Mouse (Mus musculus): Measurements from ENCODE around the gene Mrps23. TPM values are rescaled to one million over a fixed set of nuclear protein-coding genes. Genes with fewer than 3 reads are reported as not detected.

Gene Mrps23
- polyA plus RNA-seq (2012; rRNA removed) (46.9 and 63.5 TPM in 2 replicates), polyA plus RNA-seq (2014; fragmentation: Nextera tagmentation; extraction: Ambion mirVana) (60.2 and 64.7 TPM in 2 replicates)

- TF ChIP-seq POLR2A (IDR thresholded peaks at IDR 0.05; ENCODE audit: borderline replicate concordance, extremely low read depth, insufficient read depth, insufficient read length) = peak; percentile 67; the same call in 1 of the 2 replicates
- peaks cover 8% of the 10 kb centered on the region; the same call in 1 of the 2 replicates for H3K4me1 ChIP-seq (ENCODE audit: control insufficient read depth, insufficient read depth, low read length)
- WGBS = under 1% methylated on average over 51 of the region's 51 CpGs
- peak within 1 kb of the TSS; percentile 77 for H3K4me2 ChIP-seq (replicated peaks; ENCODE audit: low read depth, low read length, severe bottlenecking)
- peak within 1 kb of the TSS; percentile 81 for H3K9ac ChIP-seq (ENCODE audit: low read depth, low read length, severe bottlenecking)
- H3K36me3 ChIP-seq (ENCODE audit: control insufficient read depth, insufficient read depth, low read length) = peaks cover 13% of the 10 kb centered on the region
- H3K9me3 ChIP-seq (ENCODE audit: control insufficient read depth, low read length) = no peaks in the 10 kb centered on the region
- no peaks in the 10 kb centered on the region for H3K27me3 ChIP-seq (ENCODE audit: control insufficient read depth, insufficient read depth, low read length)
- H3K27ac ChIP-seq (replicated peaks; ENCODE audit: low read depth, low read length) = peak within 1 kb of the TSS; percentile 87
- peak within 1 kb of the TSS; percentile 79 for H3K4me3 ChIP-seq (replicated peaks; ENCODE audit: low read length)
- ATAC-seq (ENCODE audit: low FRiP score, low read depth) (peak; percentile 94), DNase-seq (ENCODE audit: low spot score) (peak; percentile 94)
Measured at GRCm38 (mm10) chr11:88203712-88204532, at the start of gene Mrps23. Mrps23 (plus strand) TSS chr11:88204388.

- no peak overlapping the region for H3K4me3 ChIP-seq (replicated peaks; ENCODE audit: low read length)
- H3K4me1 ChIP-seq (ENCODE audit: control insufficient read depth, insufficient read depth, low read length) = peaks cover 58% of the 10 kb centered on the region
- H3K27ac ChIP-seq (replicated peaks; ENCODE audit: low read depth, low read length) = peak overlapping the region; percentile 20; the same call in 1 of the 2 replicates
- H3K27me3 ChIP-seq (ENCODE audit: control insufficient read depth, insufficient read depth, low read length) = no peaks in the 10 kb centered on the region
- H3K4me2 ChIP-seq (replicated peaks; ENCODE audit: low read depth, low read length, severe bottlenecking) = no peak overlapping the region
- WGBS = 75% methylated on average over 8 of the region's 8 CpGs
- no peak for ATAC-seq (ENCODE audit: low FRiP score, low read depth)
- TF ChIP-seq POLR2A (IDR thresholded peaks at IDR 0.05; ENCODE audit: borderline replicate concordance, extremely low read depth, insufficient read depth, insufficient read length) = no peak
- no peaks in the 10 kb centered on the region for H3K36me3 ChIP-seq (ENCODE audit: control insufficient read depth, insufficient read depth, low read length)
- DNase-seq (ENCODE audit: low spot score) = no peak
- no peak overlapping the region for H3K9ac ChIP-seq (ENCODE audit: low read depth, low read length, severe bottlenecking)
- H3K9me3 ChIP-seq (ENCODE audit: control insufficient read depth, low read length) = no peaks in the 10 kb centered on the region
Measured at GRCm38 (mm10) chr11:88154500-88154899, 49.7 kb upstream of the Mrps23 start.

- peaks cover 66% of the 10 kb centered on the region for H3K4me1 ChIP-seq (ENCODE audit: control insufficient read depth, insufficient read depth, low read length)
- H3K4me3 ChIP-seq (replicated peaks; ENCODE audit: low read length) = no peak overlapping the region
- ATAC-seq (ENCODE audit: low FRiP score, low read depth) (no peak), DNase-seq (ENCODE audit: low spot score) (no peak)
- H3K4me2 ChIP-seq (replicated peaks; ENCODE audit: low read depth, low read length, severe bottlenecking) = no peak overlapping the region
- H3K36me3 ChIP-seq (ENCODE audit: control insufficient read depth, insufficient read depth, low read length) = no peaks in the 10 kb centered on the region
- no peaks in the 10 kb centered on the region for H3K9me3 ChIP-seq (ENCODE audit: control insufficient read depth, low read length)
- 50% methylated on average over 3 of the region's 3 CpGs for WGBS
- H3K27ac ChIP-seq (replicated peaks; ENCODE audit: low read depth, low read length) = no peak overlapping the region
- H3K9ac ChIP-seq (ENCODE audit: low read depth, low read length, severe bottlenecking) = no peak overlapping the region
- no peaks in the 10 kb centered on the region for H3K27me3 ChIP-seq (ENCODE audit: control insufficient read depth, insufficient read depth, low read length)
- no peak for TF ChIP-seq POLR2A (IDR thresholded peaks at IDR 0.05; ENCODE audit: borderline replicate concordance, extremely low read depth, insufficient read depth, insufficient read length)
Measured at GRCm38 (mm10) chr11:88155451-88155850, 48.7 kb upstream of the Mrps23 start.

GRCm38 (mm10) chr11:88155998-88156397 lies 48.2 kb upstream of the Mrps23 start:
- no peak overlapping the region for H3K9ac ChIP-seq (ENCODE audit: low read depth, low read length, severe bottlenecking)
- no peaks in the 10 kb centered on the region for H3K27me3 ChIP-seq (ENCODE audit: control insufficient read depth, insufficient read depth, low read length)
- ATAC-seq (ENCODE audit: low FRiP score, low read depth) (no peak), DNase-seq (ENCODE audit: low spot score) (no peak)
- 52% methylated on average over 8 of the region's 8 CpGs for WGBS
- no peaks in the 10 kb centered on the region for H3K9me3 ChIP-seq (ENCODE audit: control insufficient read depth, low read length)
- TF ChIP-seq POLR2A (IDR thresholded peaks at IDR 0.05; ENCODE audit: borderline replicate concordance, extremely low read depth, insufficient read depth, insufficient read length) = no peak
- no peak overlapping the region for H3K4me3 ChIP-seq (replicated peaks; ENCODE audit: low read length)
- peaks cover 69% of the 10 kb centered on the region for H3K4me1 ChIP-seq (ENCODE audit: control insufficient read depth, insufficient read depth, low read length)
- no peak overlapping the region for H3K4me2 ChIP-seq (replicated peaks; ENCODE audit: low read depth, low read length, severe bottlenecking)
- H3K27ac ChIP-seq (replicated peaks; ENCODE audit: low read depth, low read length) = no peak overlapping the region
- H3K36me3 ChIP-seq (ENCODE audit: control insufficient read depth, insufficient read depth, low read length) = no peaks in the 10 kb centered on the region

GRCm38 (mm10) chr11:88156403-88156802 lies 47.8 kb upstream of the Mrps23 start:
- 0 out of 2 replicates have a peak, but pooled peaks have one; percentile 20 for ATAC-seq (ENCODE audit: low FRiP score, low read depth)
- H3K9ac ChIP-seq (ENCODE audit: low read depth, low read length, severe bottlenecking) = no peak overlapping the region
- H3K4me1 ChIP-seq (ENCODE audit: control insufficient read depth, insufficient read depth, low read length) = peaks cover 68% of the 10 kb centered on the region
- no peaks in the 10 kb centered on the region for H3K27me3 ChIP-seq (ENCODE audit: control insufficient read depth, insufficient read depth, low read length)
- no peaks in the 10 kb centered on the region for H3K9me3 ChIP-seq (ENCODE audit: control insufficient read depth, low read length)
- no peak overlapping the region for H3K4me2 ChIP-seq (replicated peaks; ENCODE audit: low read depth, low read length, severe bottlenecking)
- DNase-seq (ENCODE audit: low spot score) = no peak
- TF ChIP-seq POLR2A (IDR thresholded peaks at IDR 0.05; ENCODE audit: borderline replicate concordance, extremely low read depth, insufficient read depth, insufficient read length) = no peak
- H3K4me3 ChIP-seq (replicated peaks; ENCODE audit: low read length) = no peak overlapping the region
- WGBS = 11% methylated on average over 2 of the region's 2 CpGs
- no peaks in the 10 kb centered on the region for H3K36me3 ChIP-seq (ENCODE audit: control insufficient read depth, insufficient read depth, low read length)
- no peak overlapping the region for H3K27ac ChIP-seq (replicated peaks; ENCODE audit: low read depth, low read length)

All from limb, embryonic 14.5 days (tissue).